20 mouse cellular contexts compared by ENCODE assay signal in genomic region chr6:95939052-95939451, GRCm38 (mm10).
DNase-seq lines count a peak whose midpoint lies in the region; ATAC-seq and TF ChIP-seq lines count a peak whose summit lies in the region.
"Had no signal": no experiment of that assay in that cellular context is flagged by ENCODE, and none has a peak within 500 bp of the region (broad histone marks: within the 10 kb centered on the region; RNA-seq: fewer than 3 reads in every experiment).

No protein-coding gene starts in this region.

- no peaks in the 10 kb centered on the region for H3K27me3 ChIP-seq in liver, adult 2 months (ENCODE audit: control insufficient read depth, insufficient read depth, low read length)
- H3K27me3 ChIP-seq in liver, embryonic 12.5 days (replicated peaks) = no peaks in the 10 kb centered on the region
- no peaks in the 10 kb centered on the region for H3K27me3 ChIP-seq in lung, postnatal 0 days (replicated peaks; ENCODE audit: insufficient read depth, low read length)
- H3K27me3 ChIP-seq in hindbrain, embryonic 11.5 days (ENCODE audit: control insufficient read depth, insufficient read depth, low read length) = no peaks in the 10 kb centered on the region
- H3K27me3 ChIP-seq: CH12.LX; embryonic facial prominence, embryonic 15.5 days; heart, embryonic 12.5 days; Patski had no signal

- H3K4me3 ChIP-seq in liver, adult 2 months (ENCODE audit: insufficient read depth, low read depth, low read length) = no peak overlapping the region
- H3K4me3 ChIP-seq in liver, embryonic 12.5 days = no peak overlapping the region
- H3K4me3 ChIP-seq in lung, postnatal 0 days (ENCODE audit: low read depth, low read length) = no peak overlapping the region
- no peak overlapping the region for H3K4me3 ChIP-seq in hindbrain, embryonic 11.5 days (ENCODE audit: low read depth, low read length)
- H3K4me3 ChIP-seq: embryonic facial prominence, embryonic 15.5 days; erythroblast, embryonic 14.5 days; forebrain, embryonic 10.5 days; gastrocnemius, adult 2 months; heart, embryonic 12.5 days; hindbrain, embryonic 10.5 days had no signal

- no peaks in the 10 kb centered on the region for H3K79me2 ChIP-seq in liver, adult 2 months (ENCODE audit: control insufficient read depth, insufficient read depth, low read length)

- no peak for ATAC-seq in liver, embryonic 12.5 days
- ATAC-seq in lung, postnatal 0 days = no peak
- ATAC-seq in hindbrain, embryonic 11.5 days (ENCODE audit: low FRiP score) = no peak
- ATAC-seq: activated CD4-positive, CD25-positive, alpha-beta regulatory T cell, adult 4 months; forebrain, embryonic 14.5 days; Patski had no signal

- no peak overlapping the region for H3K4me2 ChIP-seq in liver, embryonic 12.5 days
- no peak overlapping the region for H3K4me2 ChIP-seq in lung, postnatal 0 days (replicated peaks; ENCODE audit: low read depth, low read length)
- no peak overlapping the region for H3K4me2 ChIP-seq in hindbrain, embryonic 11.5 days (replicated peaks; ENCODE audit: low read depth, low read length)
- H3K4me2 ChIP-seq: embryonic facial prominence, embryonic 15.5 days; heart, embryonic 12.5 days had no signal

- no peak for TF ChIP-seq EP300 in lung, postnatal 0 days (IDR thresholded peaks at IDR 0.05)

- no peaks in the 10 kb centered on the region for H3K36me3 ChIP-seq in liver, adult 2 months (ENCODE audit: control insufficient read depth, insufficient read depth, low read length)
- H3K36me3 ChIP-seq in liver, embryonic 12.5 days = no peaks in the 10 kb centered on the region
- H3K36me3 ChIP-seq in lung, postnatal 0 days (ENCODE audit: insufficient read depth, low read length) = no peaks in the 10 kb centered on the region
- no peaks in the 10 kb centered on the region for H3K36me3 ChIP-seq in hindbrain, embryonic 11.5 days (ENCODE audit: control insufficient read depth, insufficient read depth, low read length)
- H3K36me3 ChIP-seq: embryonic facial prominence, embryonic 15.5 days; forebrain, embryonic 10.5 days; heart, embryonic 12.5 days; hindbrain, embryonic 10.5 days had no signal

- TF ChIP-seq POLR2A in liver, adult 2 months (IDR thresholded peaks at IDR 0.05; ENCODE audit: extremely low read depth, insufficient read depth, low read length) = no peak

- DNase-seq in kidney, adult 9 months = peak; percentile 6
- DNase-seq in kidney, postnatal 36 days = no peak
- DNase-seq in liver, adult 2 months (ENCODE audit: extremely low read depth, low read depth, low spot score) = peak; percentile 80
- DNase-seq in lung, postnatal 0 days (ENCODE audit: low spot score) = peak; percentile 8
- DNase-seq in lung, postnatal 14 days = peak; percentile 5
- no peak for DNase-seq in hindbrain, embryonic 11.5 days (ENCODE audit: low spot score)
- DNase-seq: cerebellum, adult 2 months; cerebellum, postnatal 10 days; gastrocnemius, adult 2 months; gastrocnemius, postnatal 25 days had no signal

- 44% methylated on average over 4 of the region's 4 CpGs for WGBS in liver, adult 2 months
- 56% methylated on average over 4 of the region's 4 CpGs for whole genome bisulfite sequencing in liver, embryonic 12.5 days (ENCODE audit: insufficient replicate concordance)
- WGBS in lung, postnatal 0 days = 57% methylated on average over 4 of the region's 4 CpGs
- whole genome bisulfite sequencing in hindbrain, embryonic 11.5 days = 93% methylated on average over 4 of the region's 4 CpGs

- H3K9ac ChIP-seq in liver, adult 2 months (ENCODE audit: low read depth, low read length) = no peak overlapping the region
- H3K9ac ChIP-seq in liver, embryonic 12.5 days = no peak overlapping the region
- no peak overlapping the region for H3K9ac ChIP-seq in lung, postnatal 0 days (replicated peaks; ENCODE audit: low read depth)
- no peak overlapping the region for H3K9ac ChIP-seq in hindbrain, embryonic 11.5 days (ENCODE audit: low read depth, low read length)
- H3K9ac ChIP-seq: embryonic facial prominence, embryonic 15.5 days; heart, embryonic 12.5 days had no signal

- H3K27ac ChIP-seq in liver, adult 2 months (replicated peaks; ENCODE audit: insufficient read depth, low read depth, low read length) = no peak overlapping the region
- no peak overlapping the region for H3K27ac ChIP-seq in liver, embryonic 12.5 days
- no peak overlapping the region for H3K27ac ChIP-seq in lung, postnatal 0 days (ENCODE audit: low read length)
- no peak overlapping the region for H3K27ac ChIP-seq in hindbrain, embryonic 11.5 days (ENCODE audit: low read depth, low read length)
- H3K27ac ChIP-seq: embryonic facial prominence, embryonic 15.5 days; forebrain, embryonic 10.5 days; gastrocnemius, adult 2 months; hindbrain, embryonic 10.5 days had no signal

- no peak for TF ChIP-seq CTCF in liver, adult 2 months (IDR thresholded peaks at IDR 0.05; ENCODE audit: low read depth, low read length)
- no peak for TF ChIP-seq CTCF in lung, postnatal 0 days (IDR thresholded peaks at IDR 0.05)

- no peaks in the 10 kb centered on the region for H3K9me3 ChIP-seq in liver, embryonic 12.5 days (replicated peaks)
- no peaks in the 10 kb centered on the region for H3K9me3 ChIP-seq in lung, postnatal 0 days (ENCODE audit: low read length)
- H3K9me3 ChIP-seq in hindbrain, embryonic 11.5 days (ENCODE audit: control insufficient read depth, low read length) = no peaks in the 10 kb centered on the region
- H3K9me3 ChIP-seq: embryonic facial prominence, embryonic 15.5 days; forebrain, embryonic 10.5 days; heart, embryonic 12.5 days; hindbrain, embryonic 10.5 days had no signal

- peaks cover 22% of the 10 kb centered on the region for H3K4me1 ChIP-seq in liver, adult 2 months (ENCODE audit: control insufficient read depth, insufficient read depth, low read length)
- H3K4me1 ChIP-seq in liver, embryonic 12.5 days = no peaks in the 10 kb centered on the region
- H3K4me1 ChIP-seq in lung, postnatal 0 days (ENCODE audit: insufficient read depth, low read depth, low read length) = no peaks in the 10 kb centered on the region
- no peaks in the 10 kb centered on the region for H3K4me1 ChIP-seq in hindbrain, embryonic 11.5 days (replicated peaks; ENCODE audit: control insufficient read depth, insufficient read depth, low read length)
- H3K4me1 ChIP-seq: embryonic facial prominence, embryonic 15.5 days; forebrain, embryonic 10.5 days; heart, embryonic 12.5 days; hindbrain, embryonic 10.5 days had no signal

Comparison
In these comparisons a context has a peak if more than half of its experiments do, and no peak if none do; other contexts are left out.
1. DNase-seq: peak in kidney, adult 9 months (single experiment), liver, adult 2 months (single experiment), lung, postnatal 0 days (single experiment) and lung, postnatal 14 days (single experiment); none in kidney, postnatal 36 days (0 of 2) and hindbrain, embryonic 11.5 days (single experiment).